Mouse (Mus musculus): ENCODE measurements around the gene Dhrs2.

GRCm38 (mm10) chr14:55221707-55222106, at the start of gene Dhrs2:
- no peak for TF ChIP-seq POLR2A (IDR thresholded peaks at IDR 0.05; ENCODE audit: borderline replicate concordance, control insufficient read depth, low read depth, low read length)
- TF ChIP-seq CTCF (IDR thresholded peaks at IDR 0.05; ENCODE audit: control insufficient read depth, insufficient read depth, low read length) = no peak

All from bone marrow, adult 2 months (tissue).